ENCODE assay signal across 8 mouse cellular contexts in genomic region chr5:72647958-72648595, GRCm38 (mm10). TPM values are rescaled to one million over a fixed set of nuclear protein-coding genes. Genes with fewer than 3 reads are reported as not detected.
DNase-seq lines count a peak whose midpoint lies in the region; ATAC-seq and TF ChIP-seq lines count a peak whose summit lies in the region.

No protein-coding gene starts in this region.

- H3K9ac ChIP-seq in forebrain, postnatal 0 days: peak overlapping the region; percentile 40
- 0 out of 2 replicates have a peak overlapping the region, but pooled peaks have one; percentile 11 for H3K9ac ChIP-seq in liver, embryonic 14.5 days (replicated peaks)

- TF ChIP-seq CTCF in cerebellum, adult 2 months (IDR thresholded peaks at IDR 0.05; ENCODE audit: borderline replicate concordance, insufficient read depth, low read depth, low read length): no peak
- TF ChIP-seq CTCF in E14TG2a.4 (conservative IDR thresholded peaks at IDR 0.05; ENCODE audit: low read length): no peak
- no peak for TF ChIP-seq CTCF in forebrain, postnatal 0 days (IDR thresholded peaks at IDR 0.05; ENCODE audit: low read depth)
- no peak for TF ChIP-seq CTCF in liver, embryonic 14.5 days (IDR thresholded peaks at IDR 0.05; ENCODE audit: low read depth)
- TF ChIP-seq CTCF in olfactory bulb, adult 2 months (IDR thresholded peaks at IDR 0.05; ENCODE audit: insufficient read depth, low read depth, low read length): no peak

- no peaks in the 10 kb centered on the region for H3K4me1 ChIP-seq in cerebellum, adult 2 months (ENCODE audit: control insufficient read depth, insufficient read depth, low read length)
- peaks cover 22% of the 10 kb centered on the region for H3K4me1 ChIP-seq in E14TG2a.4 (replicated peaks; ENCODE audit: low read depth, low read length)
- H3K4me1 ChIP-seq in forebrain, postnatal 0 days (ENCODE audit: insufficient read depth): no peaks in the 10 kb centered on the region
- H3K4me1 ChIP-seq in liver, embryonic 14.5 days (replicated peaks; ENCODE audit: control insufficient read depth in 2 of 2, insufficient read depth in 2 of 2, low read length in 1 of 2): peaks cover 0 to 2% of the 10 kb centered on the region in 2 experiments; a peak in 1 of 4 replicates
- peaks cover 12% of the 10 kb centered on the region for H3K4me1 ChIP-seq in olfactory bulb, adult 2 months (ENCODE audit: control insufficient read depth, insufficient read depth, low read length)

- WGBS in cerebellum, adult 2 months: 4% methylated on average over 18 of the region's 18 CpGs
- 8% methylated on average over 18 of the region's 18 CpGs for WGBS in forebrain, postnatal 0 days
- 7% methylated on average over 18 of the region's 18 CpGs for WGBS in liver, embryonic 14.5 days (ENCODE audit: insufficient replicate concordance)
- 5% methylated on average over 18 of the region's 18 CpGs for WGBS in olfactory bulb, adult 2 months

- no peaks in the 10 kb centered on the region for H3K36me3 ChIP-seq in E14TG2a.4 (ENCODE audit: insufficient read depth, low read length)
- no peaks in the 10 kb centered on the region for H3K36me3 ChIP-seq in forebrain, postnatal 0 days (ENCODE audit: insufficient read depth)
- H3K36me3 ChIP-seq in liver, embryonic 14.5 days (replicated peaks; ENCODE audit: control insufficient read depth, insufficient read depth, low read depth): no peaks in the 10 kb centered on the region

- H3K4me2 ChIP-seq in forebrain, postnatal 0 days (ENCODE audit: low read depth): peak overlapping the region; percentile 87
- H3K4me2 ChIP-seq in liver, embryonic 14.5 days (ENCODE audit: low read depth): peak overlapping the region; percentile 60

- no peak for TF ChIP-seq EP300 in liver, embryonic 14.5 days (IDR thresholded peaks at IDR 0.05; ENCODE audit: low read depth)

- no peak overlapping the region for H3K27ac ChIP-seq in cerebellum, adult 2 months (ENCODE audit: insufficient read depth, low read length)
- no peak overlapping the region for H3K27ac ChIP-seq in forebrain, postnatal 0 days (ENCODE audit: low read depth, low read length)
- no peak overlapping the region for H3K27ac ChIP-seq in liver, embryonic 14.5 days
- H3K27ac ChIP-seq in olfactory bulb, adult 2 months (ENCODE audit: insufficient read depth, low read depth, low read length): no peak overlapping the region

- no peak for DNase-seq in cerebellum, adult 2 months
- DNase-seq in cerebellum, adult 9-10 months: no peak
- no peak for DNase-seq in forebrain, postnatal 0 days
- no peak for DNase-seq in liver, embryonic 14.5 days (ENCODE audit: low read depth in 3 of 3, low spot score in 3 of 3)
- DNase-seq in c-Kit-positive CD71-positive TER-119-positive erythroid progenitor cells, embryonic 14.5 days (ENCODE audit: low spot score): no peak
- DNase-seq in gastrocnemius, adult 18-20 months (ENCODE audit: low spot score): no peak

- no peak for TF ChIP-seq POLR2A in cerebellum, adult 2 months (IDR thresholded peaks at IDR 0.05; ENCODE audit: borderline replicate concordance, insufficient read depth, low read length)
- TF ChIP-seq POLR2A in olfactory bulb, adult 2 months (IDR thresholded peaks at IDR 0.05; ENCODE audit: insufficient read depth, low read depth, low read length): no peak

- peak overlapping the region; percentile 50 for H3K4me3 ChIP-seq in cerebellum, adult 2 months (replicated peaks; ENCODE audit: insufficient read depth, low read depth, low read length)
- peak overlapping the region; percentile 80 for H3K4me3 ChIP-seq in E14TG2a.4 (replicated peaks; ENCODE audit: low read length)
- peak overlapping the region; percentile 46 for H3K4me3 ChIP-seq in forebrain, postnatal 0 days (ENCODE audit: low read depth, low read length)
- H3K4me3 ChIP-seq in liver, embryonic 14.5 days (ENCODE audit: insufficient read depth in 1 of 2, low read depth in 2 of 2, low read length in 2 of 2): peak overlapping the region; percentile 44 to 55
- peak overlapping the region; percentile 51 for H3K4me3 ChIP-seq in olfactory bulb, adult 2 months (ENCODE audit: insufficient read depth, low read depth, low read length)

- H3K9me3 ChIP-seq in E14TG2a.4 (ENCODE audit: low read length): no peaks in the 10 kb centered on the region
- H3K9me3 ChIP-seq in forebrain, postnatal 0 days (ENCODE audit: low read length): no peaks in the 10 kb centered on the region
- no peaks in the 10 kb centered on the region for H3K9me3 ChIP-seq in liver, embryonic 14.5 days (ENCODE audit: control insufficient read depth, low read length)

- H3K27me3 ChIP-seq in cerebellum, adult 2 months (ENCODE audit: control insufficient read depth, insufficient read depth, low read length): no peaks in the 10 kb centered on the region; the same call in 1 of the 2 replicates
- peaks cover 47% of the 10 kb centered on the region for H3K27me3 ChIP-seq in E14TG2a.4 (ENCODE audit: insufficient read depth, low read length)
- H3K27me3 ChIP-seq in forebrain, postnatal 0 days (ENCODE audit: insufficient read depth, low read length): peaks cover 15% of the 10 kb centered on the region
- H3K27me3 ChIP-seq in liver, embryonic 14.5 days (ENCODE audit: control insufficient read depth, insufficient read depth, low read length): peaks cover 2% of the 10 kb centered on the region; the same call in 1 of the 2 replicates

- peak; percentile 42; the same call in 1 of the 2 replicates for ATAC-seq in forebrain, postnatal 0 days
- peak; percentile 60 for ATAC-seq in liver, embryonic 14.5 days (ENCODE audit: insufficient read depth)

RNA-seq across cellular contexts. Expression of gene Nipal1, which starts 0.5 kb away (rescaled TPM):
- not detected in 2 replicates for polyA plus RNA-seq in cerebellum, adult 2 months (2012; rRNA removed)
- 0.05 and 0.08 TPM in 2 replicates for total RNA-seq in forebrain, postnatal 0 days (2014; rRNA removed)
- 0.38 and 0.44 TPM in 2 replicates for polyA plus RNA-seq in forebrain, postnatal 0 days (2015; fragmentation: Nextera tagmentation; extraction: Ambion mirVana)
- 1.2 and 1.7 TPM in 2 replicates for polyA plus RNA-seq in liver, embryonic 14.5 days (2012; rRNA removed)
- 8.9 and 10.0 TPM in 2 replicates for polyA plus RNA-seq in liver, embryonic 14.5 days (2014; fragmentation: Nextera tagmentation; extraction: Ambion mirVana)
- polyA plus RNA-seq in olfactory bulb, adult 2 months (2012; ENCODE audit: insufficient read depth, insufficient read length, low replicate concordance, missing spikeins): not detected in 2 replicates
- total RNA-seq in gastrocnemius, adult 18-20 months (2021): under 1 TPM in 1 of 2 experiments, not detected in 1; 0.05 TPM

RNA-seq across cellular contexts. Expression of gene Cnga1, which starts 4.0 kb away (rescaled TPM):
- polyA plus RNA-seq in cerebellum, adult 2 months (2012; rRNA removed): not detected in 2 replicates
- not detected in 2 replicates for total RNA-seq in forebrain, postnatal 0 days (2014; rRNA removed)
- not detected in 2 replicates for polyA plus RNA-seq in forebrain, postnatal 0 days (2015; fragmentation: Nextera tagmentation; extraction: Ambion mirVana)
- not detected in 2 replicates for polyA plus RNA-seq in liver, embryonic 14.5 days (2012; rRNA removed)
- polyA plus RNA-seq in liver, embryonic 14.5 days (2014; fragmentation: Nextera tagmentation; extraction: Ambion mirVana): not detected in 2 replicates
- not detected in 2 replicates for polyA plus RNA-seq in olfactory bulb, adult 2 months (2012; ENCODE audit: insufficient read depth, insufficient read length, low replicate concordance, missing spikeins)
- not detected for total RNA-seq in gastrocnemius, adult 18-20 months (2021)
